Comparison of ENCODE assay signal across 8 mouse cellular contexts in genomic region chr19:6268170-6268528, GRCm38 (mm10). TPM values are rescaled to one million over a fixed set of nuclear protein-coding genes. Genes with fewer than 3 reads are reported as not detected.
DNase-seq lines count a peak whose midpoint lies in the region; ATAC-seq and TF ChIP-seq lines count a peak whose summit lies in the region.

No protein-coding gene starts in this region.

- H3K9ac ChIP-seq in ES-Bruce4 (ENCODE audit: low read depth, poor library complexity, severe bottlenecking) = no peak overlapping the region
- no peak overlapping the region for H3K9ac ChIP-seq in forebrain, embryonic 12.5 days

- no peak overlapping the region for H3K4me3 ChIP-seq in ES-Bruce4 (ENCODE audit: low read depth, low read length)
- H3K4me3 ChIP-seq in forebrain, embryonic 12.5 days (replicated peaks) = no peak overlapping the region
- no peak overlapping the region for H3K4me3 ChIP-seq in lung, adult 2 months (replicated peaks; ENCODE audit: extremely low read depth, low read depth, low read length)
- H3K4me3 ChIP-seq in thymus, adult 2 months (ENCODE audit: control insufficient read depth, insufficient read depth, low read length) = no peak overlapping the region

- DNase-seq in brain, adult 2 months (ENCODE audit: low read depth, low spot score) = peak; percentile 95
- DNase-seq in heart, postnatal 36 days = peak; percentile 90 to 92
- peak; percentile 59 to 89 for DNase-seq in layer of hippocampus, adult 18-20 months (ENCODE audit: low spot score in 2 of 2)
- DNase-seq in lung, adult 2 months = peak; percentile 89
- peak; percentile 80 for DNase-seq in ovary, postnatal 10 days (ENCODE audit: low spot score)
- peak; percentile 90 for DNase-seq in thymus, adult 2 months

- TF ChIP-seq CTCF in ES-Bruce4 (IDR thresholded peaks at IDR 0.05; ENCODE audit: low read depth, low read length) = peak; percentile 89
- TF ChIP-seq CTCF in lung, adult 2 months (IDR thresholded peaks at IDR 0.05; ENCODE audit: insufficient read depth, low read length) = peak; percentile 93
- peak; percentile 91 for TF ChIP-seq CTCF in thymus, adult 2 months (IDR thresholded peaks at IDR 0.05; ENCODE audit: borderline replicate concordance, control insufficient read depth, extremely low read depth, insufficient read depth, low read length, poor library complexity)

- no peaks in the 10 kb centered on the region for H3K36me3 ChIP-seq in ES-Bruce4 (ENCODE audit: control insufficient read depth, insufficient read depth, low read length, poor library complexity, severe bottlenecking)
- no peaks in the 10 kb centered on the region for H3K36me3 ChIP-seq in forebrain, embryonic 12.5 days (replicated peaks)
- H3K36me3 ChIP-seq in thymus, adult 2 months (ENCODE audit: control insufficient read depth, insufficient read depth, low read length) = no peaks in the 10 kb centered on the region

- 20% methylated on average over 8 of the region's 8 CpGs for WGBS in forebrain, embryonic 12.5 days
- 6% methylated on average over 8 of the region's 8 CpGs for WGBS in lung, adult 2 months
- 14% methylated on average over 8 of the region's 8 CpGs for WGBS in thymus, adult 2 months

- peaks cover 14% of the 10 kb centered on the region for H3K4me1 ChIP-seq in ES-Bruce4 (ENCODE audit: control insufficient read depth, insufficient read depth, low read length)
- peaks cover 5% of the 10 kb centered on the region for H3K4me1 ChIP-seq in forebrain, embryonic 12.5 days
- H3K4me1 ChIP-seq in lung, adult 2 months (ENCODE audit: control insufficient read depth, insufficient read depth, low read length) = 0 out of 2 replicates have a peak, but pooled peaks cover 2% of the 10 kb centered on the region
- H3K4me1 ChIP-seq in thymus, adult 2 months (replicated peaks; ENCODE audit: control insufficient read depth, insufficient read depth, low read length) = no peaks in the 10 kb centered on the region

- ATAC-seq in forebrain, embryonic 12.5 days (ENCODE audit: low FRiP score) = peak; percentile 83

- intact Hi-C loops in heart, postnatal 36 days (cut with DNase I) = loop anchor here (1.0 kb wide), 2 partner anchors 36 to 63 kb away; no protein-coding TSS in a partner anchor

- TF ChIP-seq EP300 in ES-Bruce4 (IDR thresholded peaks at IDR 0.05; ENCODE audit: insufficient read depth, low read depth, low read length) = no peak

- no peak for TF ChIP-seq POLR2A in ES-Bruce4 (IDR thresholded peaks at IDR 0.05; ENCODE audit: insufficient read depth, low read length)
- TF ChIP-seq POLR2A in lung, adult 2 months (IDR thresholded peaks at IDR 0.05; ENCODE audit: borderline replicate concordance, extremely low read depth, low read depth, low read length) = no peak
- TF ChIP-seq POLR2A in thymus, adult 2 months (IDR thresholded peaks at IDR 0.05; ENCODE audit: control insufficient read depth, extremely low read depth, insufficient read depth, low read length, poor library complexity) = no peak

- H3K4me2 ChIP-seq in forebrain, embryonic 12.5 days = no peak overlapping the region

- no peaks in the 10 kb centered on the region for H3K9me3 ChIP-seq in ES-Bruce4 (replicated peaks; ENCODE audit: control insufficient read depth, insufficient read depth, low read length, poor library complexity, severe bottlenecking)
- no peaks in the 10 kb centered on the region for H3K9me3 ChIP-seq in forebrain, embryonic 12.5 days

- no peaks in the 10 kb centered on the region for H3K27me3 ChIP-seq in ES-Bruce4 (ENCODE audit: control insufficient read depth, insufficient read depth, low read length, poor library complexity, severe bottlenecking)
- peaks cover 15% of the 10 kb centered on the region; the same call in 1 of the 2 replicates for H3K27me3 ChIP-seq in forebrain, embryonic 12.5 days
- no peaks in the 10 kb centered on the region for H3K27me3 ChIP-seq in thymus, adult 2 months (ENCODE audit: control insufficient read depth, insufficient read depth, low read length)

- H3K27ac ChIP-seq in ES-Bruce4 (ENCODE audit: insufficient read depth, low read length) = no peak overlapping the region
- no peak overlapping the region for H3K27ac ChIP-seq in forebrain, embryonic 12.5 days
- no peak overlapping the region for H3K27ac ChIP-seq in thymus, adult 2 months (ENCODE audit: control insufficient read depth, insufficient read depth, low read length)

RNA-seq across cellular contexts. Expression of gene Ehd1, which starts 8.4 kb away (rescaled TPM):
- 81.0 and 81.6 TPM in 2 replicates for polyA plus RNA-seq in ES-Bruce4 (2011; ENCODE audit: insufficient read depth, insufficient read length, low read depth, missing spikeins)
- polyA plus RNA-seq in forebrain, embryonic 12.5 days (2016; fragmentation: Nextera tagmentation; extraction: Ambion mirVana) = 86.6 and 89.0 TPM in 2 replicates
- 100 to 1,000 TPM; 105 to 151 TPM for total RNA-seq in heart, postnatal 36 days (2021)
- 10 to 100 TPM; 86.6 to 88.0 TPM for total RNA-seq in layer of hippocampus, adult 18-20 months (2021)
- 399 and 593 TPM in 2 replicates for polyA plus RNA-seq in lung, adult 2 months (2012; rRNA removed)
- 141 and 159 TPM in 2 replicates for polyA plus RNA-seq in thymus, adult 2 months (2012; rRNA removed)

RNA-seq across cellular contexts. Expression of gene Atg2a, which starts 26.7 kb away (rescaled TPM):
- polyA plus RNA-seq in ES-Bruce4 (2011; ENCODE audit: insufficient read depth, insufficient read length, low read depth, missing spikeins) = 10.9 and 11.1 TPM in 2 replicates
- polyA plus RNA-seq in forebrain, embryonic 12.5 days (2016; fragmentation: Nextera tagmentation; extraction: Ambion mirVana) = 12.0 and 14.2 TPM in 2 replicates
- total RNA-seq in heart, postnatal 36 days (2021) = 10 to 100 TPM; 24.5 to 25.9 TPM
- 10 to 100 TPM; 34.0 to 34.2 TPM for total RNA-seq in layer of hippocampus, adult 18-20 months (2021)
- polyA plus RNA-seq in lung, adult 2 months (2012; rRNA removed) = 37.0 and 37.7 TPM in 2 replicates
- polyA plus RNA-seq in thymus, adult 2 months (2012; rRNA removed) = 82.4 and 90.3 TPM in 2 replicates

RNA-seq across cellular contexts. Expression of gene Ppp2r5b, which starts 32.5 kb away (rescaled TPM):
- 12.2 and 17.1 TPM in 2 replicates for polyA plus RNA-seq in ES-Bruce4 (2011; ENCODE audit: insufficient read depth, insufficient read length, low read depth, missing spikeins)
- polyA plus RNA-seq in forebrain, embryonic 12.5 days (2016; fragmentation: Nextera tagmentation; extraction: Ambion mirVana) = 51.8 and 52.4 TPM in 2 replicates
- total RNA-seq in heart, postnatal 36 days (2021) = 10 to 100 TPM; 34.5 to 35.3 TPM
- total RNA-seq in layer of hippocampus, adult 18-20 months (2021) = 100 to 1,000 TPM; 133 TPM
- polyA plus RNA-seq in lung, adult 2 months (2012; rRNA removed) = 58.7 and 88.5 TPM in 2 replicates
- polyA plus RNA-seq in thymus, adult 2 months (2012; rRNA removed) = 54.6 and 56.1 TPM in 2 replicates

RNA-seq across cellular contexts. Expression of gene Cdc42bpg, which starts 38.1 kb away (rescaled TPM):
- 57.7 and 60.5 TPM in 2 replicates for polyA plus RNA-seq in ES-Bruce4 (2011; ENCODE audit: insufficient read depth, insufficient read length, low read depth, missing spikeins)
- 0.36 and 0.38 TPM in 2 replicates for polyA plus RNA-seq in forebrain, embryonic 12.5 days (2016; fragmentation: Nextera tagmentation; extraction: Ambion mirVana)
- 10 to 100 TPM; 10.9 to 11.9 TPM for total RNA-seq in heart, postnatal 36 days (2021)
- total RNA-seq in layer of hippocampus, adult 18-20 months (2021) = 1 to 10 TPM; 4.8 to 5.6 TPM
- 132 and 133 TPM in 2 replicates for polyA plus RNA-seq in lung, adult 2 months (2012; rRNA removed)
- 12.8 and 12.9 TPM in 2 replicates for polyA plus RNA-seq in thymus, adult 2 months (2012; rRNA removed)

RNA-seq across cellular contexts. Expression of gene Gpha2, which starts 42.0 kb away (rescaled TPM):
- 1.0 TPM in 1 of 2 replicates, not detected in the other for polyA plus RNA-seq in ES-Bruce4 (2011; ENCODE audit: insufficient read depth, insufficient read length, low read depth, missing spikeins)
- polyA plus RNA-seq in forebrain, embryonic 12.5 days (2016; fragmentation: Nextera tagmentation; extraction: Ambion mirVana) = 0.70 and 0.91 TPM in 2 replicates
- not detected for total RNA-seq in heart, postnatal 36 days (2021)
- not detected for total RNA-seq in layer of hippocampus, adult 18-20 months (2021)
- polyA plus RNA-seq in lung, adult 2 months (2012; rRNA removed) = 1.7 and 2.6 TPM in 2 replicates
- 5.2 and 8.9 TPM in 2 replicates for polyA plus RNA-seq in thymus, adult 2 months (2012; rRNA removed)
